Mouse (Mus musculus) neural tube, embryonic 13.5 days (tissue): ENCODE measurements at regions not wholly inside any gene's neighbourhood (a gene's known extent, or its start where the extent isn't known, plus 50 kb on each side); places are given as distances from the start of the nearest gene placed in this dataset.

Experiments used
- ATAC-seq: fragments of 200-750 bp; cut with Nextera tagmentation; 2 replicates; pipeline ENCODE4 v1.8.0; 2017; ENCODE audit warnings: low read depth, mild to moderate bottlenecking, moderate TSS enrichment, moderate library complexity
- H3K27ac ChIP-seq: fragments of 300-500 bp; sonication (generic); replicated peaks from 2 replicates; pipeline ENCODE4 v1.5.1; 2015; ENCODE audit warnings: moderate library complexity, mild to moderate bottlenecking, inconsistent platforms
- H3K27me3 ChIP-seq: fragments of 300-500 bp; sonication (generic); 2 replicates; pipeline ENCODE4 v1.6.1; 2015; ENCODE audit warnings: mild to moderate bottlenecking, inconsistent platforms
- H3K36me3 ChIP-seq: fragments of 300-500 bp; sonication (generic); 2 replicates; pipeline ENCODE4 v1.6.1; 2015; ENCODE audit warnings: mild to moderate bottlenecking, inconsistent platforms
- H3K4me1 ChIP-seq: fragments of 300-500 bp; sonication (generic); replicated peaks from 2 replicates; pipeline ENCODE4 v1.6.1; 2015; ENCODE audit warnings: inconsistent platforms
- H3K4me2 ChIP-seq: fragments of 300-500 bp; sonication (generic); 2 replicates; pipeline ENCODE4 v1.6.1; 2015; ENCODE audit warnings: inconsistent platforms, mild to moderate bottlenecking, moderate library complexity
- H3K4me3 ChIP-seq: fragments of 300-500 bp; sonication (generic); 2 replicates; pipeline ENCODE4 v1.5.1; 2015; ENCODE audit warnings: mild to moderate bottlenecking, inconsistent platforms
- H3K9ac ChIP-seq: fragments of 300-500 bp; sonication (generic); 2 replicates; pipeline ENCODE4 v1.6.1; 2015; ENCODE audit warnings: moderate library complexity, mild to moderate bottlenecking, inconsistent platforms
- H3K9me3 ChIP-seq: fragments of 300-500 bp; sonication (generic); 2 replicates; pipeline ENCODE4 v1.6.1; 2016; ENCODE audit warnings: inconsistent platforms
- WGBS: fragments of 180-500 bp; shearing (Covaris S2); methylation state at CpG from one replicate; pipeline ENCODE4 v1.1.7; 2015; 5-methylcytosine and 5-hydroxymethylcytosine counted together

DNA sequence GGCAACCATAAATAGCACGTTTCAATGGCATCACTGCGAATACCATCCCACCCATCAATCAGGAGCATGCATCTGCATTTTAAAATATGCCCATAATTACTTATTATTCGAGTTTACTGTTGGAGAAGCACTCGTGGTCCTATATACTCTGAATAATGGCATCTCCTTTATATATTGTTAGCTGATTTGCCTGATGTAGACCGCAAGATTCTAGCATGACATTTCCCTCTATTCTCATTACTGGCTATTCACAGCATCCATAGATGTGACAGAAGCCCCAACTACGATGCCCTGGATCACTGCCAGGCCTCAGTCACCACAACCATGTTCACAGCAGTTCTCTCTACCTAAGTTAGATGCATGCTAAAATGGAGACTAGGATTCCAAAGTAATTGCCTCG, 77.4 kb upstream of the Epha4 start:
- H3K27me3 ChIP-seq: 0 out of 2 replicates have a peak, but pooled peaks cover 6% of the 10 kb centered on the region
- H3K27ac ChIP-seq: no peak overlapping the region
- WGBS: 46% methylated on average over 7 of the region's 7 CpGs
- H3K4me1 ChIP-seq: no peaks in the 10 kb centered on the region
- H3K36me3 ChIP-seq: no peaks in the 10 kb centered on the region
- H3K4me3 ChIP-seq: no peak overlapping the region
- no peaks in the 10 kb centered on the region for H3K9me3 ChIP-seq
- ATAC-seq: no peak
- no peak overlapping the region for H3K9ac ChIP-seq
- H3K4me2 ChIP-seq: no peak overlapping the region

DNA sequence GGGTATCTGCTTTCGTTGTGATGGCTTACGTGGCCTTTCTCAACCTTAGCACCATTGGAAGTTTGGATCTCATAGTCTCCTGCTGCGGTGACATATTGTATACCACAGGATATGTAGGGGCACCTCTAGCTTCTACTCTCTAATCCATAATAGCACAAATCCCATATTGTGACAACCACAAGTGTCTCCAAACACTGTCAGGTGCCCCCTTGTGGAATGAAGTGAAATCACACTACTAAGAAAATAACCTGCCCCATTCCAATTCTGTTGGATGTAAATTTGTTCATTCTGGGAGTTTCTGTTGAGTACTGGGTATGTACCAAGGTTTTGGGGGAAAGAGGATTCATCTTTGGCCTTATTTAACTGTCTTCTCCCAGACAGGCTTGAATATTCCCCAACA, 74.5 kb upstream of the Epha4 start:
- Histone ChIP-seq H3K27me3 (0 out of 2 replicates have a peak, but pooled peaks cover 6% of the 10 kb centered on the region), H3K4me1 (no peaks in the 10 kb centered on the region), H3K4me3 (no peak overlapping the region), H3K27ac (no peak overlapping the region), H3K4me2 (no peak overlapping the region), H3K9ac (no peak overlapping the region), H3K36me3 (no peaks in the 10 kb centered on the region), H3K9me3 (no peaks in the 10 kb centered on the region)
- 89% methylated on average over 3 of the region's 3 CpGs for WGBS
- no peak for ATAC-seq

DNA sequence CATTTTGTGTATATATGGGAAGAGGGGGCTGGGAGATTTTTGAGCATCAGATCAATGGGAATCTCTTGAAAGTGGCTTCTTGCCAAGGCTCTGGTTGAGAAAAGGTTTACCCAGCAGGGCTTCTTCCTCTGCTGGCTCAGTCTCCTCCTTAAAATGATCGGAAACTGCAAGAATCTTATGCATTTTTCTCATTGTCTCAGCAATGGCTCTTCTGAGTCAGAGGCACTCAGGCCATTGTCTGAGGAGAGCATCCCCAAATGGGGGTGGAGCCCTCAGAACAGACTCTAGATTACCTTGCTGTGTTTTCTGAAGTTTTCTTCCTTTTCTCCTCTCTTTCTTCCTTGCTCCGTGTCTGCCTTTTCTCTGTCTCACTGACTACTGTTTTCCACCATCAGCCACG, 70.6 kb upstream of the Epha4 start:
- no peak overlapping the region for H3K27ac ChIP-seq
- WGBS: 69% methylated on average over 3 of the region's 3 CpGs
- ATAC-seq: no peak
- H3K36me3 ChIP-seq: no peaks in the 10 kb centered on the region
- no peaks in the 10 kb centered on the region for H3K9me3 ChIP-seq
- H3K27me3 ChIP-seq: no peaks in the 10 kb centered on the region
- H3K4me3 ChIP-seq: no peak overlapping the region
- H3K9ac ChIP-seq: no peak overlapping the region
- no peak overlapping the region for H3K4me2 ChIP-seq
- H3K4me1 ChIP-seq: no peaks in the 10 kb centered on the region

DNA sequence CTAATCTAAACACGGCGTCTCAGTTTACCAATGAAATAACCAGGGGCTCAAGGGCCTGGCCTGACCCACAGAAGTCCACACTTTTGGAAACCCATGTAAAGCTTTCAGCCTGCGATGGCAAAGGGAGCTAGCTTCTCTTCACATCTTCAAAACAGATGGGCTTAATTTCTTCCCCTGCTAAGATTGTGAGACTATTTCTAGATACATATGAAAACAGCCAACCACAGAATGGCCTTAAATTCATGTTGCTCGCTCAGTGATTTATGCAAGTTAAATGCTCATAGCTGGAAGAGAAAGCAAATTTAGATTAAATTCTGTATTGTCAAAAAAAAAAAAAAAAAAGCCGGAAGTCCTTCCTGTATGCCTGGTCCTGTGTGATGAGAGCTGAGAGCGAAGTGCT, 53.2 kb upstream of the Epha4 start:
- no peak overlapping the region for H3K9ac ChIP-seq
- peaks cover 5% of the 10 kb centered on the region; the same call in 1 of the 2 replicates for H3K4me1 ChIP-seq
- H3K27ac ChIP-seq: no peak overlapping the region
- 82% methylated on average over 6 of the region's 6 CpGs for WGBS
- no peaks in the 10 kb centered on the region for H3K36me3 ChIP-seq
- no peak overlapping the region for H3K4me3 ChIP-seq
- no peaks in the 10 kb centered on the region for H3K27me3 ChIP-seq
- ATAC-seq: no peak
- H3K9me3 ChIP-seq: no peaks in the 10 kb centered on the region
- no peak overlapping the region for H3K4me2 ChIP-seq

DNA sequence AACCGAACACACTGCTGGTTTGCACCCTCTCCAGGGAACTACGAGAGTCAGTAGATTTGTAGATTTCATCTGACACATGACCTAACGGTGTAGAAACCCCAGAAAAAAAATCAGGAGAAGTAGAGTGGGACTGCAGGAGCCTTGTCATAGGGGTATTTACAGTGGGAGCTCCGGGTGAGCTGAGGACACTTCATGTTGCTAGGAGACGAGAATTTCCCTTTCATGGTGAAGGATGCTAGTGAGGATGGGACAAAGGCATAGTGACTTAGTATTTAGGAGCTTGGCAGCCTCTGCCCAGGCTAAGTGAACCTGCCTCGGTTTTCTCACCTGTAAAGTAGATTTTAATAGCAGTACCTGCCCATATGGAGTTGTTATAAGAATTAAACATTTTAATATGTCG, 52.8 kb upstream of the Epha4 start:
- no peak overlapping the region for H3K27ac ChIP-seq
- no peak overlapping the region for H3K4me2 ChIP-seq
- H3K4me1 ChIP-seq: peaks cover 5% of the 10 kb centered on the region; the same call in 1 of the 2 replicates
- H3K4me3 ChIP-seq: no peak overlapping the region
- ATAC-seq: no peak
- no peak overlapping the region for H3K9ac ChIP-seq
- no peaks in the 10 kb centered on the region for H3K27me3 ChIP-seq
- H3K36me3 ChIP-seq: no peaks in the 10 kb centered on the region
- H3K9me3 ChIP-seq: no peaks in the 10 kb centered on the region
- WGBS: 53% methylated on average over 7 of the region's 7 CpGs
